Mouse (Mus musculus) heart, adult 9 months (tissue): ENCODE data around the gene Erc2.

ENCODE experiments used
- DNase-seq, 2 experiments: peaks; one replicate each; pipeline ENCODE4 v3.0.0; 2022; ENCODE audit warnings: low spot score in 2 of 2

Erc2 gene

DNA sequence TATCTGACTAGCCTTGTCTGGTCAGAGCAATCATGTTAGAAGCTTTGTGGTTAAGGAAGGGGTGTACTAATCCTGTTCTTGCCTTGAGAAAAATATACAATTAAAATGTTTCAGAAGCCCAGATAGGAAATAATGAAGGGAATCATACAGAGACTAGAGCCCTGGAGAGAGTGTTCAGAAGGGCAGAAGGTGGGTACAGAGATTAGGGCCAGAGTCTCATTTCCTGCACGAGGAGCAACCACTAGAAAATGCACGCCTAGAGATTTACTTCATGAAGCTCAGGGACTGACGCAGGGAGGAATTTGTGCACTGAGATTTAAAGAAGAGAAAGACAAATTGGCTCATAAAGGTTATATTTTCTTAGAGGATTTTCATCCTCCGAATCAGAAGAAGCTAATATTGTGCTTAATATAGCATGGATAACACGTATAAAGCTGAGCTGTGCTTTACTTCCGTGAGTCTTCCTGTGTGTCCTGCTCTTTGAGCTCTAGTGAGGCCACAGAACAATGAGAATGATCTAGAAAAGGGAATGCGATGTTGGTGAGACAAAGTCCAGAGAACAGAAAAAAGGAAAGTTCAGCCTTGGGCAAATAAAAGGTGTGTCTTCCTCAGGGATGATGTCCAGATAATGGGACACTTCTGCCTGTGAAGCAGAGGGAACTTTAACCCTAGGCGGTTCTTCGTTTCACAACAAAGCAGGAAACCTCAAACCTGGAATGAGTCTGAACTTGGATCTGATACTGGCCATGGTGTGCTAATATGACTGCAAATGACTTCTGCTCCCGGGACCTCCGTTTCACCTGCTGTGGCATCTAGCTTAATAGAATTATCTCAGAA lies 45.0 kb downstream of the Erc2 start:
- DNase-seq: no peak

DNA sequence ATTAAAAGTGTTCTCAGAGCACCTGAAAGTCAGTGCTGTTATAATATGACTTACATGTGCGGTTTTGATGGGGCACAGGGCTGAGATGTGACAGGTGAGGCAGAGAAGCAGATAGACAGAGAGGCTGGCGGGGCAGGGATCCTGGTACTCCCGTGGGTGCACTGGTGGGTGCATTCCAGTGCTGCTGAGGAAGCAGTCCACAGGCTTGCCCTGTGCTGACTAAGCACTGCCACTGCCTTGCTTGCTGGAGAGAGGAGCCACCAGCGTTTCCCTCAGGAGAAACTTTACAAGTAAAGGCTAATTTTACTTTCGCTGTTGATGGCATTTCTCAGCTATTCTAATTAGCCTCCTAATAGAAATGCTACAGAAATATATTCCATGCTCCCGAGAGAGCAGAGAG lies 45.9 kb downstream of the Erc2 start:
- DNase-seq: no peak

DNA sequence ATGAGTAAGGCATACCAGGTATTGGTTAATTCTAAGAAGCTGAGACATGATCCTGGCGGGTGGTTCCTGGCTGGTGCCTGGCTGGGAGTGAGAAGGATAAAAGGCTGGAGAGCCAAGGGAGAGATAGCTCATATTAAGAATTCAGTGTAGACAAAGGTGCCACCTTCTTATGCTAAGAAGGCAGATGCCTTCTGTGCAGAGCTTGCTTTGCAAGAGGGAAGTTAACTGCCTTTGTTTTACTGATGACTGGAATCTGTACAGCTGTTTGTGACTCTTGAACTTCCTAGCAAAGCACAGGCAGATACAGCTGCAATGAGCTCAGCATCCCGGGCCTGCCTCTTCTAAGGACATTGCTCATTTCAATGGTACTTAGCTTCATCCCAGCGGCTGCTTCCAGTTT lies 47.7 kb downstream of the Erc2 start:
- no peak for DNase-seq

DNA sequence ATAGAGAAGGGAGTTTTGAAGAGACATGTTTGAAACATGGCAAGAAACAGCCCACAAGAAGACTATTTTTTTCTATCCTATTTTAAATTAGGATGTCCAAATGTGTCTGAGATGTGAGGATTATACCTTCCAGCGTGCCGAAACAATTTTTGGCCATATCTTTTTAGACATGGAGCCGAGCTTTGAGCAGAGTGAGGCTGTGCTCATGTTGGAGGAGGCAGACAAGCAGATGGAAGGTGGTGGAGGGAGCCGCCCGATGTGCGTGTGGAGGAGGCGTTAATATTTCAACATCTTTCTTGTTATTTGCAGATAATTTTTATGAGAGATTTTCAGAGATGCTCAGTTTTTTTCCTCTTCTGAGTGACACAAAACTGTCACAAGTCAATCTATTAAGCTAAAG lies 50.5 kb downstream of the Erc2 start:
- no peak for DNase-seq

DNA sequence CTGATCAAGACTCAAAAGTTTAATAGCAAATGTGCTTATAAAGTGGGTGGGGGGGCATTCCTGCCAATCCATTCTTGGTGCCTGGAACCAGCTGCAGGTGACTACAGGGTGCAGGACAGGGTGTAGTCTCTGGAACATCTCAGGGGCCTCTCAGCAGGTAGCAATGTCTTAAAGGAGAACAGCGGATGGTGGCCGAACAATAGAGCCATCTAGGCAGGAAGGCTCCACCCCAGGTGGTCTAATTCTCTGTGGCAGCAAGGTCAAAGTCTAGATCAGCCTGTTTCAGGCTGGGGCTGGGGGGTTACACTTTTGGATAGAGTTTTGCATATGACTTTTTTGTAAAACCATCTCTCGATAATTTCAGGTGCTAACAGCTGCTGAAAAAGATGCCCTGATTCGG lies 51.9 kb downstream of the Erc2 start:
- no peak for DNase-seq

DNA sequence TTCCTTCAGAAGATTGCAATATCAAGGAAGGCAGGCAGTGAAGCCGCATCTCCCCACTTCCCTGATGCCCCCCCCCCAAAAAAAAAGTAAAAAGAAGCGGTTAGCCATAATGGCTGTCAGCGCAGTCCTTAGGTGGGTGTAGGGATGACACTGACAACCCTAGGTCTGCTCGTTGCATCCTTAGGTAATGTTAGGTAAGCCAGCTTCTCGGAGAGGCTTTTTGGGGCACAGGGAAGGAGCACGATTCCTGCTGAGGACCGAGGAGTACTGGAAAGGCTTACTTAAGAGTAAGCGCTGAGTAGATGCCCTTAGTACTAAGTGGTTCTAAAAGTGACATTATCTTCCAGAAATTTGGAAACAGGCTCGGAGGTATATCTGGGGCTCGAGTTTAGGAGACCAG lies 52.3 kb downstream of the Erc2 start:
- no peak for DNase-seq

DNA sequence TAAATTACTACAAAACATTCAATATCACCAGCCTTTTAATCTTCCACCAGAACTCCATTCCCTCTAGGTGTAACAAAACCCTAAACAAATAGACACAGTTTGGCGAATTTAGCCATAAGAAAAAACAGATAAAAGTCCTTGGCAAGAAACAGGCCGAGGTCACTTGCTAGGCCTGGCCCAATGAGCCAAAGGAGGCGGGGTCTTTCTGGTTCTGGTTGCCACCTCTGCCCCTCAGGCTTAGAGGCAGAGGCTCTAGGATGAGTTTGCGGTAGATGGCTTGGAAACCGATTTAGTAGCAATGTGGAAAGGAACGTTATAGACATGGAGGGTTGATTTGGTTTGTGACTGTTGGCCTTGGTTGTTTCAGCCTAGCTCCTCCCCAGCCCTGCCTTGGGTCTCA lies 52.8 kb downstream of the Erc2 start:
- DNase-seq: no peak

DNA sequence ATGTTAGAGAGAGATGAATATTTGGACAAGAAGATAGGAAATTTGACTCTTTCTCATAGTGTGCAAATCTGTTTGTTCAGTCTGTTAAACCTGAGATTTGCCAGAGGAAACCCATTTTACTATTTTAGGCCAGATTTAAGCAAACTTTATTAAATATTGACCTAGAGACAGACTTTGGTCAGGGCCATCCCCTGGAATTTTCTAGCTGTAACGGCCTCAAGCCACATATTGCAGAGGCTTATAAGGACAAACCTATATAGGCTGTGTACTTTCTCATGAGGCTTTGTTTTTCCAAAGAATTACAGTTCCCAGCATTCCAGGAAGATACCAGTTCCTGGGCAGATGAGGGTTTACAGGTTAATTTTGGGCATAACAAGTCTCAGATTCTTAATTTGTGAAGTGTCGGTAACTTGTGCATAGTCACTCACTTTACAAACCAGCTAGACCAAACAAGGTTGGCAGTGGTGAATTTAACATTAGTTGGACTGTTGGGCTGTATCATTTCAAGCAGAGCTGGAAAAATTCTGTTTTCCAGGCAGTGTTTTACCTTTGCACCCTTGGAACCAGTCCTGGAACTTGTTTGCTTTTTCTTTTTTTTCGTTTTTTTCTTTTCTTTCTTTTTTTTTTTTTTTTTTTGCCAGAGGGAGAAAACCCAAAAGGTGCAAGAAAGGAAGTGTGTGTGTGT lies 60.3 kb downstream of the Erc2 start:
- DNase-seq: no peak

DNA sequence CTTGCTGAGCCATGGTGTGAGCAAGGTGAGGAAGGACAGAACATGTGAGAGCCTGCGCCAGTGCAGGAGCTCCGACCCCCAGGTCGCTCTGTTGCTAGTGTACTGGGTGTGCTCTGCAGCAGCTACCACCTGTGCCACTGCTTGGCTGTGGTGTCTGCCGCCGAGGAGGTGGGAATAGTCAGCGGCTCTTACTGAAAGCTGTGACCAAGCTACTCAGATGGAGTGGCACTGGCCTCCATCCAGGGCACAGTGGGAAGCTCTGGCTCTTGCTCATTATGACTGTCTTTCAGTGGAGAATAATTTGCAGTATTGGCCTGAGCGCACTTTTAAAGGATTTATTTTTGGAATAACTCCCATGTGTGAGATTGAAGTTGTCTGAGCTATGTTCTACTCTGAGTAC lies 73.6 kb downstream of the Erc2 start:
- DNase-seq: no peak

DNA sequence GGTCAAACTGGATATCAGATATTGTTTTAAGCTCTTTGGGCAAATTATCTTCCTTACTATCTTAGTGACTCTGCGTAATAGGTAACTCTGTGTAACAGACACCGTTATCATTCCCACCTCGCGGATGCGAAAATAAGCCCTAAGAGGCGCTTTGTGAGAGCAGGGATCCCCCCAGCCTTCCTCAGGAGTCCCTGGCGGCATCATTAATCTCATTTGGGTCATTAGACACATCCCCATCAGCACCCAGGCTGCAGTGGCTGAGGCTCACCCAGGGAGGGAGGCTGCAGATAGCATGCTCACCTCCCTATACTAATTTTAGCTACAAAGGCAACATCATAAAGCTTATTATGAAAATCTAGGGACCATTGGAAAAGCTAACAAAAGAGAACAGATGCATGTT lies 95.1 kb downstream of the Erc2 start:
- no peak for DNase-seq

DNA sequence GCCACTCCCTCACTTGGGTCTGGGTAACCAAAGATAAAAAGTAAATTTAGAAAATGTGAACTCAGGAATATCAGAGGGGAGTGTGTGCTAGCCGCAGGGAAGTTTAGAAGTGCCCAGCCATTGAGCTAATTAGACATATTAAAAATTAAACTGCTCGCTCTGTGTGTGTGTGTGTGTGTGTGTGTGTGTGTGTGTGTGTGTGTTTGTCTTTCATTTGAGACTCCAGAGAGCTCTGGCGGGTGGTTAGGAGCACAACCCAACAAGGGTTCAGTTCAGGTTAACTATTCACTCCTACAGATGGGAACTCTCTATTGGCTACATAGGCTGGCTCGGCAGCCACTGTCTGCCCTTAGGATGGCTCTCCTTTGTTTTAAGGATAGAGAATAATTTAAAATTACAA lies 97.4 kb downstream of the Erc2 start:
- DNase-seq: no peak

DNA sequence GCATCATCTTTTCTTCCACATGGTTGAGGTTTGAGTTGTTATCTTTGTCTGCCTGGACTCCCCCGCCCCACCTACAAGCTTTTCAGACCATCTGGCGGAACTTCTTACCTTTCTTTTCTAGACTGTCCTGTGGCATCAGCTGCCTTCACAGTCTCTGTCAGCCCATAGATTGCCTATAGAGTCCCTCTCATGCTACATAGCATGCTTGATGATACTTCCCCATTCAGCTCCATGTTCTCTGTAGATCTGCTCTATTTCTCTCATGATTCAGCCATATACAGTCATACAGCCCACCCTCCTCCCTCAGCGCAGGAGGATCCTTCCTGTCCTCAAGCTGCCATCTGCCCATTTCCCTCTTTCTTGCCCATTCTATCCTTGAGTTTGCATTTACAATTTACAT lies 98.7 kb downstream of the Erc2 start:
- DNase-seq: no peak

DNA sequence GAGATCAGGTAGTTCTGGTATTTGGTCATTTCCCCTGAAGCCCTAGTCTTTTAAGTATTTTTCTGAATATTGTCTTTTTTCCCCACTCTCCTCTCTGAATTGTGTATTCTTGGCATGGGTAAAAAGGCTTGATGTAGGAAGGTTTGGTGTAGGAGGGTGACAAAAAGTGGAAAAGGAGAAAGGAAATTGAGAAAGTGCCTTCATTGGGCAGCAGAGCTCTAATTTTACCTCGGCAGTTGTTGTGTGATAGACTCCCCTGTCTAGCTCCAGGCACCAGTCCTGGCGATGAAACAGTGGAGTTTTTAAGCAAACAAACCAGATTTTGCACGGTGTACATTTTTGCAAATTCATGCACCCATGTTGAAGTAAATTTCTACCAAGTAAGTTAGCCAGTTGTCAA lies 99.5 kb downstream of the Erc2 start:
- DNase-seq: no peak

DNA sequence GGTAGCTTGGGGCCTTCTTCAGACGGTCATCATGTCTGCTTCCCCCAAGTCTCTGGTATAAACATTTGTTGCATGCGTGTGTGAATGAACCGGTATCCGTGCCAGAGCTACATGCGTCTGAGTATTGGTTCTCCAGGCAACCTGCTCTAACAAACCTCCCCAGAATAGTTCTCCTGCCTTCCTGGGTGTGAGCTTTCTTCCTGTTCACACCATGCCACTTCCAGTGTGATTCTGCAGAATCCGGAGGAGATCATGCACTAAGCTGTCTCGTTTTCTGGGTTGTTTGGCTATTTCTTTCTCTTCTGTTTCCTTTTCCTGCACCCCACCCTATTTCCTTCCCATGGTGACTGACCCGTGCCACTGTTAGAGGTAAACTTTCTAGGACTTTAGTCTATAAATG lies 105.3 kb downstream of the Erc2 start:
- DNase-seq: no peak

DNA sequence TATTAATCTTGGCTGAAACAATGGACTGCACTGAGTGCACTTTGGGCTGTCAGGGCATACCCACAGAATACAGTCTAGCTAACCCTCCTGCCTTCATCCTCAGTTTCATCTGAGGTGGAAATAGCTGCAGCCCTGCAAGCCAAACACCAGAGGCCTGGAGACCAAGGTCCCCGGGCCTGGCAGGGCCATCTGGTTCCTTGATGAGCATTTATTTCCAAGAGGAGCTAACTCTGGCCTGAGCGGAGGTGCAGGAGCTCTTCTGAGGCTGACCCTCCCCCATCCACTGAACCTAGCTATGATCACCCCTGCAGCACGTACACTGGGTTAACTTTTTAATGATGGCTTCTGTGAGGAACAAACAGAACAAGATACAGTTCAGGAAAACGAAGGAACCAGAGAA lies 108.9 kb downstream of the Erc2 start:
- no peak for DNase-seq

DNA sequence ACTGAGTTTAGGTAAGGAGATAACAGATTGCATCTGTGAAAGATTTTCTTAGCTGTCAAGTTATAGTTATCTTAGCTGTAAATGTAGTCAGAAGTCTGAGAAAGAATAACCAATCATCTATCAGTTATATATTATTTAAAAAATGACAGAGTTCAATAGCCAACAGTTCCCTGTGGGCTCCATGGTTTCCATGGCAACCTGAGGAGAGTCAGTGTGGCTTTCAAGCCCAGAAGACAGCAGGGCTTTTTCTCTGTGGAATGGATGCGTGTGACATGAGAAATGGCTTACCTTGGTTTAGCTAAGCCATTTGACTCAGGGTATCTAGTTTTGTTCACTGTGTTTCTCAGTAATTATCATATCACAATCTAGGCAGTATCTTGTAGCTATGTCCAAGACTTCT lies 117.2 kb downstream of the Erc2 start:
- no peak for DNase-seq

DNA sequence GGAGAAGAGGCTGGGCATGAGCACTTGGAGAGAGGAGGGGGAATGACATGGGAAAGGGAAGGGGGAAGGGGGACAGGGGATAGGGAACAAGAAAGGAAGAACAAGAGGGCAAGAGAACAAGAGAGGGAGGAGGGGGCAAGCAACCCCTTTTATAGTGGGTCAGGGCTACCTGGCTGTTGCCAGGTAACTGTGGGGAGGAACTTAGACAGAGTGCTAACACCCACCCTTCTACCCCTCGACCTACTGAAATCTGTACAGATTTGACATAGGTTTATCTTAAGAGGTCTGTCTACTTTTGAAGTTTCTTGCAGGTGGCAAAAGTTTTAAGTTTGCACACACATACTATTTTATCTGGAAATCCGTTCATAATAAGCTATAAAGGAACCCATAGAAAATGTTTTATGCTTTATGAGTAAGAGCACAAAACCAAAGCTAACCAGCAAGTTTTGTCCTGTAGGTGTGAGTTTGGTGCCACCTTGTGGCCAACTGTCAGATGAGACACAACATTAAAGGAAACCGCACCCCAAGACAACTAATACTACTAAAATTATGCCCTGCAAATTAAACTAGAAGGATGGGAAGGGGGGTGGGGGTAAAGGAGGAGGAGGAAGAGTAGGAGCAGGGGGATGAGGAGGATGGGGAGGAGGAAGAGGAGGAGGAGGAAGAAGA lies 119.2 kb downstream of the Erc2 start:
- peak in 1 of 2 experiments; percentile 15 for DNase-seq

DNA sequence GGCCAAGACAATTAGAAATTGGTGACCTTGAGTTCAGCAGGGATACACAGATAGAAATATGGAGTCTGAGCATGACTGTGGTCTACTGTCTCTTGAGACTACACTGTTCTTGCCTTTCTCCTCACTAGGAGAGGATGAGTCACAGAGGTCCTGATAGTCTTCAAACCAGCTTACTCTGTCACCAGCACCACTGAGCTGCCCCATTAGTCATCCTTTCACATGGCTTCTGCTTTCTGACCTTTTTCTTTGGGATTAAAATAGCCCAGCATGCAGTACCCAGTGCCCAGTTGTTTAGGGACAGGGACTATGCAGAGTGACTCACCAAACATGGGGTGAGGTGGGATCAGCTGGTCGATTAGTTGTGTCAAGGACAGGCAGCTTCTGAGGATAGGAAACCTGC lies 132.1 kb downstream of the Erc2 start:
- DNase-seq: no peak

DNA sequence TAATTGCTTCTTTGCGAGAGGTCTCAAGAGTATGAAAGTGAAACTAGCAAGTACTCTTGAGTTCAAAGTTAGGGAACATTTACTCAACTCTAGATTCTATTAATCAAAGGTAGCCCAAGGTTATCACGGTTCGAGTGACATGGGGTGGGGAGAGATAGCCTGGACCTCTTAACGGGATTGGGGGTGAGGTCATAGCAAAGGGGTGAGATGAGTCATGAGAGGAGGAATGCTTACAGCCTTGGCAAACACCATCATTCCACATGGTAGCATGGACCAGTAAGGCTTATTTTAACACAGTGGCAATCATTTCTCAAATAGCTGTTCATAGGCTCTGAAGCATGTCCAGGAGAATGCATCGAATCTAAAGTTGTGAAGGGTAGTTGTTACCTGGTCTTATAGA lies 134.7 kb downstream of the Erc2 start:
- no peak for DNase-seq

DNA sequence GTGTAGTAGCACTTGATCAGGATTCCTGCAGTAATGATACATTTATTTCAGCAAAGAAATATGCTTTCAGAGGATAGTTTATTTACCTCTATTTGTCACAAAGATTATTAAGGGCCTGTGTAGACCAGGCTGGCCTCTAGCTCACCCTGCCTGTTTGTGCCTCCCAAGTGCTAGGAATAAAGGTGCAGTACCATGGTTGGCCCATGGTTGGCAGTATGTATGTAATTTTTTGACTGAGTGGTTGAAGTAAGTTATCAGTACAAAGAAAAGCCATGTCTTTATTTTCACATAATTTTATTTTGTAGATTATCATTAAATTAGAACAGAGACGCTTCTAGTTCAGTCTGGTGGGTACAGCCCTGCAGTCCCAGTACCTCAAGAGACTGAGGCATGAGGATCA lies 136.0 kb downstream of the Erc2 start:
- no peak for DNase-seq

DNA sequence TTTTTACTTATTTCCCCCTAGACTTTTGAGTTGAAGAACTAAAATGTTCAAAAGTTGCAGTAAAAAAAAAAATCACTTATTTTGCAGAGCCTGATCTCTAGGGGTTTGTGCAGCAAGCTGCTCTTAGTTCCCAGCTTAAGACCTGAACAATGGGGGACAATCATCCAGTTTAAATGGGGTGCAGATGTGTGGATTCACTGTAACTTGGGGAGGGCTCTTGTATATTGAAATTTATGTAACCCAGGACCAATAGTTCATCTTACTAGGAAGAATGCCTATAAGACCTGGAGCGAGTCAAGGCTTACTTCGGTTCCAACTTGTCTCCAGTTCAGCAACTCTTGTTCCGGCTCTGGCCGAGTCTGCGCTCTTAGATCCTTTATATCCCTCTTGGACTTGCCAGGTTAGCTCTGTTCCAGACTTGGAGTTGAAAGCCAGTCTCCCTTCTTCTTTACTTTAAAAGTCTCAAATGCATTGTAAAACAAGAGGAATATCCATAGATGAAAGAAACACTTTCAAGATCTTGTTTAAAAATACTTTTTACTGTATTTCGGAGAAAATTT lies 136.9 kb downstream of the Erc2 start:
- DNase-seq: no peak

DNA sequence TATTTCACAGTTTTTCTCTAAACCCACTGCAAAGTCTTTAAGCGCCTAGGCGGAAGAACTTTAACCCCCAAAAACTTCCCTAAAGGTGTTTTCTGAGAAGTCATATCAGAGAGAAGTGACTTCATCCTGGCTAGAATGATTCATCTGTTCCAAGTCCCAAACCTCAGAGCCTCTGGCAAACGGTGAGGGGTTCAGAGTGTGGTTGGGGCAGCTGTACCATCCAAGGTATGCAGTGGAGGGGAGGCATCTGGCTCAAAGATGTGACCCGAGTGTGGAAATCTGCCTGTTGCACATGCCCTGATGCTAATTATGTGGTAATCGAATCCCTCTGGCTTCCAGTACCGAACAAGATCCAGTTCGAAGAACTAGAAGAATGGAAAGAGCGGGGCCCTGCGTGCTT lies 137.8 kb downstream of the Erc2 start:
- DNase-seq: no peak

DNA sequence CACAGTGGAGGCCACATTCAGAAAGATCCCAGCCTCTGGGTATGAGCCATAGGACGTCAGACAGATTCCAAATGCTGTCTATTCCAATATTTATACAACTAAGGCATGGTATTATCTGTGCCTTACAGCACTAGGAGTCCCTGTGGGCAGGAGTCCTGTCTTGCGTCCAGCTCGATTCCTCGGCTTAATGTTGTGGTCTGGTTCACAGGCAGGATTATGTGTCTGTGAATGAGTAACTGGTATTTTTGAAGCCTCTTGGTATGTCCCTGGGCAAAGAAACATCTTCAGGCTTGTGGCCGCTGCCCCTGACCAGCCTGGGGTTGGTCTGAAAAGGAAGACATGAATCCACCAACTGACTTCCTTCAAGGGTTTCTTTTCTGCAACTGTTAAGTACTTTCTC lies 153.1 kb downstream of the Erc2 start:
- DNase-seq: no peak
